Mouse (Mus musculus) liver, embryonic 13.5 days (tissue): ENCODE data around the gene Treml2. TPM values are rescaled to one million over a fixed set of nuclear protein-coding genes. Genes with fewer than 3 reads are reported as not detected.
A peak's percentile ranks its signal among the peaks of the same experiment; 100 is the strongest.

Experiments used
- ATAC-seq: fragments of 200-750 bp; cut with Nextera tagmentation; 2 replicates; pipeline ENCODE4 v1.8.0; 2017; ENCODE audit warnings: low read depth, mild to moderate bottlenecking, moderate number of reproducible peaks, moderate library complexity
- DNase-seq: peaks from one replicate; pipeline ENCODE4 v3.0.0; 2022
- H3K27ac ChIP-seq: fragments of 300-500 bp; sonication (generic); 2 replicates; pipeline ENCODE4 v1.5.1; 2015; ENCODE audit warnings: moderate library complexity, mild to moderate bottlenecking, inconsistent platforms
- H3K27me3 ChIP-seq: fragments of 300-500 bp; sonication (generic); 2 replicates; pipeline ENCODE4 v1.6.1; 2015; ENCODE audit warnings: mild to moderate bottlenecking, inconsistent platforms
- H3K36me3 ChIP-seq: fragments of 300-500 bp; sonication (generic); 2 replicates; pipeline ENCODE4 v1.6.1; 2015; ENCODE audit warnings: mild to moderate bottlenecking, inconsistent platforms
- H3K4me1 ChIP-seq: fragments of 300-500 bp; sonication (generic); replicated peaks from 2 replicates; pipeline ENCODE4 v1.6.1; 2015; ENCODE audit warnings: inconsistent platforms
- H3K4me2 ChIP-seq: fragments of 300-500 bp; sonication (generic); 2 replicates; pipeline ENCODE4 v1.6.1; 2015; ENCODE audit warnings: inconsistent platforms, mild to moderate bottlenecking, moderate library complexity
- H3K4me3 ChIP-seq: fragments of 300-500 bp; sonication (generic); replicated peaks from 2 replicates; pipeline ENCODE4 v1.5.1; 2015; ENCODE audit warnings: mild to moderate bottlenecking, inconsistent platforms
- H3K9ac ChIP-seq: fragments of 300-500 bp; sonication (generic); 2 replicates; pipeline ENCODE4 v1.6.1; 2015; ENCODE audit warnings: mild to moderate bottlenecking, inconsistent platforms
- H3K9me3 ChIP-seq: fragments of 300-500 bp; sonication (generic); replicated peaks from 2 replicates; pipeline ENCODE4 v1.6.1; 2016; ENCODE audit warnings: inconsistent platforms
- WGBS: fragments of 180-500 bp; shearing (Covaris S2); methylation state at CpG from one replicate; pipeline ENCODE4 v1.1.7; 2015; ENCODE audit not compliant: insufficient replicate concordance; 5-methylcytosine and 5-hydroxymethylcytosine counted together
- polyA plus RNA-seq: library from polyadenylated mRNA; unstranded; fragments of >200 nt; fragmentation: Nextera tagmentation; extraction: Ambion mirVana; gene quantifications from 2 replicates; pipeline ENCODE4 v1.2.1, GENCODE M21; 2015

Treml2 gene
- polyA plus RNA-seq, 1 experiment from 2014 or later, result 4.4 TPM

- WGBS, result 30% methylated on average over 4 of the region's 4 CpGs
- Histone ChIP-seq H3K27ac (peak overlapping the region; percentile 98), H3K4me1 (peaks cover 91% of the 10 kb centered on the region)
Observed at GRCm38 (mm10) chr17:48269833-48270232, 29.5 kb upstream of the Treml2 start.

GRCm38 (mm10) chr17:48272158-48272557 is 27.1 kb upstream of the Treml2 start:
- DNase-seq (peak; percentile 89), ATAC-seq (peak; percentile 93)
- H3K4me2 ChIP-seq, result peak overlapping the region; percentile 70
- H3K4me1 ChIP-seq, result peaks cover 89% of the 10 kb centered on the region
- no peaks in the 10 kb centered on the region for H3K27me3 ChIP-seq
- no peaks in the 10 kb centered on the region for H3K9me3 ChIP-seq
- 12% methylated on average over 5 of the region's 5 CpGs for WGBS
- H3K9ac ChIP-seq, result peak overlapping the region; percentile 73
- peak overlapping the region; percentile 98 for H3K27ac ChIP-seq
- H3K4me3 ChIP-seq, result peak overlapping the region; percentile 50
- H3K36me3 ChIP-seq, result no peaks in the 10 kb centered on the region

More at GRCm38 (mm10) chr17:48269833-48270232, 29.5 kb upstream of the Treml2 start:
- Histone ChIP-seq H3K36me3 (no peaks in the 10 kb centered on the region), H3K9ac (peak overlapping the region; percentile 30; the same call in 1 of the 2 replicates), H3K4me2 (peak overlapping the region; percentile 70; the same call in 1 of the 2 replicates), H3K27me3 (no peaks in the 10 kb centered on the region), H3K4me3 (no peak overlapping the region), H3K9me3 (no peaks in the 10 kb centered on the region)
- no peak for ATAC-seq
- no peak for DNase-seq

GRCm38 (mm10) chr17:48272598-48272997 is 26.7 kb upstream of the Treml2 start:
- Histone ChIP-seq H3K4me2 (peak overlapping the region; percentile 70), H3K27me3 (no peaks in the 10 kb centered on the region), H3K4me3 (peak overlapping the region; percentile 50), H3K36me3 (no peaks in the 10 kb centered on the region), H3K4me1 (peaks cover 85% of the 10 kb centered on the region), H3K27ac (peak overlapping the region; percentile 98), H3K9me3 (no peaks in the 10 kb centered on the region), H3K9ac (peak overlapping the region; percentile 73)
- peak; percentile 30 for DNase-seq
- 54% methylated on average over 4 of the region's 4 CpGs for WGBS
- peak; percentile 43 for ATAC-seq

- Histone ChIP-seq H3K4me3 (no peak overlapping the region), H3K4me2 (no peak overlapping the region), H3K9me3 (no peaks in the 10 kb centered on the region), H3K27me3 (no peaks in the 10 kb centered on the region), H3K27ac (peak overlapping the region; percentile 98), H3K4me1 (peaks cover 80% of the 10 kb centered on the region), H3K36me3 (no peaks in the 10 kb centered on the region), H3K9ac (no peak overlapping the region)
- DNase-seq, result no peak
- WGBS, result 44% methylated on average over 4 of the region's 4 CpGs
- no peak for ATAC-seq
Observed at GRCm38 (mm10) chr17:48274098-48274497, 25.2 kb upstream of the Treml2 start.

- peaks cover 80% of the 10 kb centered on the region for H3K4me1 ChIP-seq
- no peak overlapping the region for H3K4me2 ChIP-seq
- H3K4me3 ChIP-seq, result no peak overlapping the region
- no peaks in the 10 kb centered on the region for H3K36me3 ChIP-seq
- ATAC-seq (no peak), DNase-seq (peak; percentile 73)
- H3K9ac ChIP-seq, result no peak overlapping the region
- H3K9me3 ChIP-seq, result no peaks in the 10 kb centered on the region
- peak overlapping the region; percentile 98 for H3K27ac ChIP-seq
- WGBS, result 19% methylated on average over 6 of the region's 6 CpGs
- no peaks in the 10 kb centered on the region for H3K27me3 ChIP-seq
Observed at GRCm38 (mm10) chr17:48274885-48275284, 24.4 kb upstream of the Treml2 start.

- Histone ChIP-seq H3K27ac (peak overlapping the region; percentile 51), H3K36me3 (no peaks in the 10 kb centered on the region), H3K27me3 (no peaks in the 10 kb centered on the region), H3K9ac (peak overlapping the region; percentile 47), H3K4me2 (peak overlapping the region; percentile 18; the same call in 1 of the 2 replicates), H3K9me3 (no peaks in the 10 kb centered on the region), H3K4me3 (no peak overlapping the region), H3K4me1 (peaks cover 80% of the 10 kb centered on the region)
- ATAC-seq (no peak), DNase-seq (no peak)
- WGBS, result 34% methylated on average over 7 of the region's 7 CpGs
Observed at GRCm38 (mm10) chr17:48275736-48276135, 23.6 kb upstream of the Treml2 start.

- no peak overlapping the region for H3K4me3 ChIP-seq
- no peaks in the 10 kb centered on the region for H3K27me3 ChIP-seq
- no peaks in the 10 kb centered on the region for H3K9me3 ChIP-seq
- peak overlapping the region; percentile 39; the same call in 1 of the 2 replicates for H3K27ac ChIP-seq
- no peak overlapping the region for H3K4me2 ChIP-seq
- DNase-seq (no peak), ATAC-seq (no peak)
- peaks cover 79% of the 10 kb centered on the region for H3K4me1 ChIP-seq
- no peaks in the 10 kb centered on the region for H3K36me3 ChIP-seq
- no peak overlapping the region for H3K9ac ChIP-seq
Observed at GRCm38 (mm10) chr17:48278381-48278780, 20.9 kb upstream of the Treml2 start.

GRCm38 (mm10) chr17:48279002-48279401 is 20.3 kb upstream of the Treml2 start:
- 41% methylated on average over 4 of the region's 4 CpGs for WGBS
- Histone ChIP-seq H3K27me3 (no peaks in the 10 kb centered on the region), H3K9ac (peak overlapping the region; percentile 26; the same call in 1 of the 2 replicates), H3K4me3 (no peak overlapping the region), H3K4me2 (no peak overlapping the region), H3K4me1 (peaks cover 76% of the 10 kb centered on the region), H3K36me3 (no peaks in the 10 kb centered on the region), H3K9me3 (no peaks in the 10 kb centered on the region), H3K27ac (peak overlapping the region; percentile 10; the same call in 1 of the 2 replicates)
- DNase-seq (no peak), ATAC-seq (no peak)

- DNase-seq (no peak), ATAC-seq (peak; percentile 64)
- Histone ChIP-seq H3K4me1 (peaks cover 55% of the 10 kb centered on the region), H3K36me3 (no peaks in the 10 kb centered on the region), H3K4me2 (peak overlapping the region; percentile 74), H3K4me3 (peak overlapping the region; percentile 58), H3K9me3 (no peaks in the 10 kb centered on the region), H3K27me3 (no peaks in the 10 kb centered on the region), H3K27ac (peak overlapping the region; percentile 67), H3K9ac (peak overlapping the region; percentile 77)
- WGBS, result 28% methylated on average over 18 of the region's 18 CpGs
Observed at GRCm38 (mm10) chr17:48280943-48281738, 18.2 kb upstream of the Treml2 start.

GRCm38 (mm10) chr17:48281739-48282085 is 17.6 kb upstream of the Treml2 start:
- Histone ChIP-seq H3K4me2 (peak overlapping the region; percentile 74), H3K9ac (peak overlapping the region; percentile 77), H3K27ac (peak overlapping the region; percentile 67), H3K9me3 (no peaks in the 10 kb centered on the region), H3K36me3 (no peaks in the 10 kb centered on the region), H3K4me1 (peaks cover 53% of the 10 kb centered on the region), H3K4me3 (peak overlapping the region; percentile 58), H3K27me3 (no peaks in the 10 kb centered on the region)
- no peak for DNase-seq
- peak; percentile 62 for ATAC-seq
- WGBS, result 8% methylated on average over 3 of the region's 3 CpGs

- Histone ChIP-seq H3K4me2 (no peak overlapping the region), H3K27me3 (no peaks in the 10 kb centered on the region), H3K9ac (no peak overlapping the region), H3K4me3 (no peak overlapping the region), H3K9me3 (no peaks in the 10 kb centered on the region), H3K27ac (no peak overlapping the region), H3K4me1 (peaks cover 21% of the 10 kb centered on the region), H3K36me3 (no peaks in the 10 kb centered on the region)
- DNase-seq, result no peak
- WGBS, result 13% methylated on average over 1 of the region's 1 CpGs
- ATAC-seq, result no peak; the same call in 1 of the 2 replicates
Observed at GRCm38 (mm10) chr17:48286765-48287164, 12.5 kb upstream of the Treml2 start.

GRCm38 (mm10) chr17:48287276-48287675 is 12.0 kb upstream of the Treml2 start:
- ATAC-seq (no peak), DNase-seq (no peak)
- Histone ChIP-seq H3K9me3 (no peaks in the 10 kb centered on the region), H3K36me3 (no peaks in the 10 kb centered on the region), H3K27ac (no peak overlapping the region), H3K27me3 (no peaks in the 10 kb centered on the region), H3K9ac (no peak overlapping the region), H3K4me3 (no peak overlapping the region), H3K4me2 (no peak overlapping the region), H3K4me1 (peaks cover 17% of the 10 kb centered on the region)
- WGBS, result 33% methylated on average over 2 of the region's 2 CpGs
